8 mouse cellular contexts compared by ENCODE assay signal in genomic region chr3:88467116-88467824, GRCm38 (mm10). TPM values are rescaled to one million over a fixed set of nuclear protein-coding genes. Genes with fewer than 3 reads are reported as not detected.
A peak's percentile ranks its signal among the peaks of the same experiment; 100 is the strongest.
DNase-seq lines count a peak whose midpoint lies in the region; ATAC-seq lines count a peak whose summit lies in the region.

No protein-coding gene starts in this region.

- no peaks in the 10 kb centered on the region for H3K36me3 ChIP-seq in hindbrain, embryonic 13.5 days

- DNase-seq in MN1 (ENCODE audit: low spot score): peak; percentile 90
- peak; percentile 90 for DNase-seq in cerebellum, adult 9-10 months
- DNase-seq in frontal cortex, postnatal 25 days (ENCODE audit: low spot score in 2 of 2): peak; percentile 88 to 93
- peak; percentile 85 to 91 for DNase-seq in layer of hippocampus, postnatal 14 days (ENCODE audit: low spot score in 2 of 2)
- DNase-seq in lung, postnatal 10 days: peak; percentile 93
- DNase-seq in ovary, postnatal 14 days (ENCODE audit: low spot score): peak; percentile 94
- peak; percentile 74 to 95 for DNase-seq in thymus, postnatal 10 days (ENCODE audit: low spot score in 2 of 2)

- H3K27me3 ChIP-seq in hindbrain, embryonic 13.5 days: peaks cover 12% of the 10 kb centered on the region

- H3K4me3 ChIP-seq in hindbrain, embryonic 13.5 days: no peak overlapping the region

- peak; percentile 82 for ATAC-seq in hindbrain, embryonic 13.5 days (ENCODE audit: low FRiP score)

- no peak overlapping the region for H3K4me2 ChIP-seq in hindbrain, embryonic 13.5 days

- H3K9me3 ChIP-seq in hindbrain, embryonic 13.5 days: no peaks in the 10 kb centered on the region

- peak overlapping the region; percentile 29; the same call in 1 of the 2 replicates for H3K9ac ChIP-seq in hindbrain, embryonic 13.5 days

- H3K27ac ChIP-seq in hindbrain, embryonic 13.5 days: no peak overlapping the region

- no peaks in the 10 kb centered on the region; the same call in 1 of the 2 replicates for H3K4me1 ChIP-seq in hindbrain, embryonic 13.5 days (replicated peaks)

- WGBS in hindbrain, embryonic 13.5 days: 33% methylated on average over 16 of the region's 16 CpGs

RNA-seq across cellular contexts. Expression of gene Sema4a, which starts 6.3 kb away (rescaled TPM):
- polyA plus RNA-seq in hindbrain, embryonic 13.5 days (2015; fragmentation: Nextera tagmentation; extraction: Ambion mirVana): 25.5 and 27.4 TPM in 2 replicates
- 10 to 100 TPM; 33.1 to 38.1 TPM for total RNA-seq in layer of hippocampus, postnatal 14 days (2021)

RNA-seq across cellular contexts. Expression of gene Slc25a44, which starts 42.3 kb away (rescaled TPM):
- polyA plus RNA-seq in hindbrain, embryonic 13.5 days (2015; fragmentation: Nextera tagmentation; extraction: Ambion mirVana): 32.5 and 32.8 TPM in 2 replicates
- 10 to 100 TPM; 68.6 to 70.3 TPM for total RNA-seq in layer of hippocampus, postnatal 14 days (2021)

RNA-seq across cellular contexts. Expression of gene Lmna, which starts 42.5 kb away (rescaled TPM):
- 31.9 and 35.0 TPM in 2 replicates for polyA plus RNA-seq in hindbrain, embryonic 13.5 days (2015; fragmentation: Nextera tagmentation; extraction: Ambion mirVana)
- total RNA-seq in layer of hippocampus, postnatal 14 days (2021): 10 to 100 TPM; 42.0 to 49.3 TPM

RNA-seq across cellular contexts. Expression of gene Pmf1, which starts 57.1 kb away (rescaled TPM):
- 36.9 and 37.8 TPM in 2 replicates for polyA plus RNA-seq in hindbrain, embryonic 13.5 days (2015; fragmentation: Nextera tagmentation; extraction: Ambion mirVana)
- total RNA-seq in layer of hippocampus, postnatal 14 days (2021): 1 to 10 TPM; 6.9 to 9.9 TPM
